Mouse (Mus musculus): Measurements from ENCODE around the gene Copz2. TPM values are rescaled to one million over a fixed set of nuclear protein-coding genes. Genes with fewer than 3 reads are reported as not detected.
"Not testable (repeated sequence)": the region's sequence is repeated elsewhere in the genome, so short reads cannot be mapped to it uniquely, and the experiment has no call there.

Copz2 gene
- polyA plus RNA-seq, 1 experiment from 2014 or later = 10.4 TPM

DNA sequence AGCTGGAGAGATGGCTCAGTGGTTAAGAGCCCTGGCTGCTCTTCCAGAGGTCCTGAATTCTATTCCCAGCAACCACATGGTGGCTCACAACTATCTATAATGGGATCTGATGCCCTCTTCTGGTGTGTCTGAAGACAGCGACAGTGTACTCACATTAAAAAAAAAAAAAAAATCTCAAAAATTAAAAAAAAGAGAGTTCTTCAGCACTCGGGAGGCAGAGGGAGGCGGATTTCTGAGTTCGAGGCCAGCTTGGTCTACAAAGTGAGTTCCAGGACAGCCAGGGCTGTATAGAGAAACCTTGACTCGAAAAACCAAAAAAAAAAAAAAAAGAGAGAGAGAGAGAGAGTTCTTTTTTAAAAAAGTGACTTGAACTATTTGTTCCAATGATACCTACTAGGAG is 525 bp upstream of the Copz2 start:
- ATAC-seq; H3K4me1 ChIP-seq (replicated peaks; ENCODE audit: control insufficient read depth, insufficient read depth, low read length); H3K9me3 ChIP-seq (ENCODE audit: control insufficient read depth, low read length); H3K4me3 ChIP-seq (replicated peaks; ENCODE audit: low read length); H3K9ac ChIP-seq (replicated peaks; ENCODE audit: low read depth, low read length); H3K36me3 ChIP-seq (ENCODE audit: control insufficient read depth, insufficient read depth); H3K27ac ChIP-seq (ENCODE audit: low read length): not testable (repeated sequence)
- H3K27me3 ChIP-seq (replicated peaks; ENCODE audit: control insufficient read depth, insufficient read depth, low read length) = peaks cover 12% of the 10 kb centered on the region; the same call in 1 of the 2 replicates
- 72% methylated on average over 5 of the region's 5 CpGs for WGBS
- peak overlapping the region; percentile 61; the same call in 1 of the 2 replicates for H3K4me2 ChIP-seq (ENCODE audit: low read length)

DNA sequence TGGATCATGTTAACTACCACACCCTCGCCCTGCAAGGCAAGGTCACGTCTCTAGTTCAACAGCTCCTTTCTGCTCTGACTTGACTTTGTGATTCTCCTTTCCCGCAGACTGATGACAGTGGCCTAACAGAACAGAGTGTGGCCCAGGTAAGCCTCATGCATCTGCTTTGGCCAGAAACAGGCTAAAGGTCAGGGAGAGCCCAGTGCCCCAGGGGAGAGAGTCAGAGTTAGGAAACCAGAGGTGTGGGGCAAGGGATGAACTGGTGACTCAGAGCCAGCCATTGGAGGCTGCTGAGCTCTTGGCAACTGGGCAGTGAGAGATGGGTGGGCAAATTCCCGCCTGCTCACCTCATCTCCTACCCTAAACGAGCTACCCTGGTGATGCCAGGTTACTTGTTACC is 7.8 kb downstream of the Copz2 start:
- no peak for ATAC-seq
- H3K4me2 ChIP-seq (ENCODE audit: low read length) = no peak overlapping the region
- 80% methylated on average over 5 of the region's 5 CpGs for WGBS

DNA sequence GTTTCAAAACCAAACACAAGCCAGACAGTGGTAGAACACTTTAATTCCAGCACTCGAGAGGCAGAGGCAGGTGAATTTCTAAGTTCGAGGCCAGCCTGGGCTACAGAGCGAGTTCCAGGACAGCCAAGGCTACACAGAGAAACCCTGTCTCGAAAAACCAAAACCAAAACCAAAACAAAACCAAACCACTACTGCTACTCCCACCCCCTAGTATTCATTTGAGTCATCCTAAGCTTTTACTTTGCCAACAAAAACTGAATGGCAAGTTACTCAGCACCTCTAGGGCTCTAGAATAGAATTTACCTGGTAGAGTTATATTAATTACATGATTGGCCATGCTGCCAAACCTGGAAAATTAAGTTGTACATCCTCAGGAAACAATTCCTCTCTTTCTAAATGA is 10.0 kb downstream of the Copz2 start:
- no peaks in the 10 kb centered on the region for H3K27me3 ChIP-seq (replicated peaks; ENCODE audit: control insufficient read depth, insufficient read depth, low read length)
- H3K4me3 ChIP-seq (replicated peaks; ENCODE audit: low read length) = no peak overlapping the region
- 91% methylated on average over 4 of the region's 4 CpGs for WGBS
- H3K9ac ChIP-seq (replicated peaks; ENCODE audit: low read depth, low read length) = no peak overlapping the region
- no peak for ATAC-seq
- no peak overlapping the region for H3K27ac ChIP-seq (ENCODE audit: low read length)
- H3K4me2 ChIP-seq (ENCODE audit: low read length) = no peak overlapping the region
- peaks cover 36% of the 10 kb centered on the region for H3K4me1 ChIP-seq (replicated peaks; ENCODE audit: control insufficient read depth, insufficient read depth, low read length)
- H3K36me3 ChIP-seq (ENCODE audit: control insufficient read depth, insufficient read depth) = no peaks in the 10 kb centered on the region
- no peaks in the 10 kb centered on the region for H3K9me3 ChIP-seq (ENCODE audit: control insufficient read depth, low read length)

More for the DNA sequence above, 7.8 kb downstream of the Copz2 start:
- Histone ChIP-seq H3K27ac (ENCODE audit: low read length) (no peak overlapping the region), H3K27me3 (replicated peaks; ENCODE audit: control insufficient read depth, insufficient read depth, low read length) (no peaks in the 10 kb centered on the region), H3K4me3 (replicated peaks; ENCODE audit: low read length) (no peak overlapping the region), H3K9ac (replicated peaks; ENCODE audit: low read depth, low read length) (no peak overlapping the region), H3K36me3 (ENCODE audit: control insufficient read depth, insufficient read depth) (no peaks in the 10 kb centered on the region), H3K9me3 (ENCODE audit: control insufficient read depth, low read length) (no peaks in the 10 kb centered on the region), H3K4me1 (replicated peaks; ENCODE audit: control insufficient read depth, insufficient read depth, low read length) (peaks cover 18% of the 10 kb centered on the region)

DNA sequence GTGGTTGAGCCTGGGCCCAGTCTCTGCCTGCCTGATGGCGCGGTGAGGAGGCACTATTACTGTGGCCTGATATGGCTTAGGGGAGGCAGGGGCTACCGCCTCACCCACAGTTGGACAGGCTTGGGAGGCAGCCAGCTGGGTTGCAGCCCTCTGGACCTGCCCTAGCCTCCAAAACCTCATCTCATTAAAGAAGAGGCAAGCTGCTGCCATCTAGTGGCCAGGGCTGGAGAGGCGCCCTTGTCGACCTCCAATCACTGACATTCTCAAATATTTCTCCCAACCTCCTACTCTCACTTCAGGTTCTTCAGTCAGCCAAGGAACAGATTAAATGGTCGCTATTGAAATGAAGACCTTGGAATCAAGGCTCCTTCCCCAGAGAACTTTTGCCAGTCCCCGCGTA is 10.9 kb downstream of the Copz2 start:
- no peaks in the 10 kb centered on the region for H3K36me3 ChIP-seq (ENCODE audit: control insufficient read depth, insufficient read depth)
- ATAC-seq = no peak
- H3K27me3 ChIP-seq (replicated peaks; ENCODE audit: control insufficient read depth, insufficient read depth, low read length) = no peaks in the 10 kb centered on the region
- H3K9ac ChIP-seq (replicated peaks; ENCODE audit: low read depth, low read length) = no peak overlapping the region
- no peak overlapping the region for H3K4me2 ChIP-seq (ENCODE audit: low read length)
- 7% methylated on average over 8 of the region's 8 CpGs for WGBS
- H3K27ac ChIP-seq (ENCODE audit: low read length) = no peak overlapping the region
- H3K4me3 ChIP-seq (replicated peaks; ENCODE audit: low read length) = no peak overlapping the region
- peaks cover 36% of the 10 kb centered on the region for H3K4me1 ChIP-seq (replicated peaks; ENCODE audit: control insufficient read depth, insufficient read depth, low read length)
- H3K9me3 ChIP-seq (ENCODE audit: control insufficient read depth, low read length) = no peaks in the 10 kb centered on the region

DNA sequence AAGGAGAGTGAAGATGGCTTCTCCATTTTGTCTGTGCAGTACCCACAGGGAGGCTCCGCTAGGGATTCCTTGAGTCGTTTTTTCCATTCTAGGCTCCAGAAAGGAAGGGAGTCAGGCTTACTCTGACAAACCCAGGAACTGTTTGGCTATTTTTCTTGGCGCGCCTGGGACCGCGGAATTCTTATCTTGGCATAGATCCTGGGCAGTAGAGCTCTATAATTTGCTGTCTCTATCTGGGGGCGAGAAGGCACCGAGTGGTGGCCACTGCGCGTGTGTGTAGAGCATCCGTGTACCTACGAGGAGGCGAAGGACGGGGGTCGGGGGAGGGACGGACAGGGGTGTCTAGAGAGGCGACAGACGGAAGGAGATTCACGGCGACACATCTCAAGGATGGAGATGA is 11.8 kb downstream of the Copz2 start:
- ATAC-seq = no peak
- WGBS = 1% methylated on average over 19 of the region's 20 CpGs
- Histone ChIP-seq H3K27ac (ENCODE audit: low read length) (no peak overlapping the region), H3K4me3 (replicated peaks; ENCODE audit: low read length) (peak overlapping the region; percentile 54), H3K9me3 (ENCODE audit: control insufficient read depth, low read length) (no peaks in the 10 kb centered on the region), H3K4me2 (ENCODE audit: low read length) (peak overlapping the region; percentile 95), H3K4me1 (replicated peaks; ENCODE audit: control insufficient read depth, insufficient read depth, low read length) (peaks cover 36% of the 10 kb centered on the region), H3K9ac (replicated peaks; ENCODE audit: low read depth, low read length) (peak overlapping the region; percentile 54), H3K27me3 (replicated peaks; ENCODE audit: control insufficient read depth, insufficient read depth, low read length) (no peaks in the 10 kb centered on the region), H3K36me3 (ENCODE audit: control insufficient read depth, insufficient read depth) (no peaks in the 10 kb centered on the region)

DNA sequence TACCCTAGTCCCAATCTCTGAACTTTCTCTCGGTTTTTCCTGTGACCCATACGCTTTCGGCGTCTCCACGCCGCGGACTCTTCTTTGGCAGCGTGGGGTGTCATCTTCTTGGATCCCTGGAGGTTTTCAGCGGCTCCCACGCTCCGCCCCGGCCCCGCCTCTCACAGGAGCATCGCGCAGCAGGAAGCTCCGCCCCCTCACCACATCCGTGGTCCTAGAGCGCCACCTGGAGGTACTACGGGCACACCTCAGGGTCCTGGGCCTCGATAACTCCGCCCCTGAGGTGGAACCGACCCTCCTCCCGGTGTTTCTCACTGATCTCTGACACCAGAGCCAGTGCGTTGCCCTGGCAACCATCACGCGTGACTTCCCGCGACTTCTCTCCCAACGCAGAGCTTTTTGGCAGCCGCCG is 12.2 kb downstream of the Copz2 start:
- peak; percentile 92 for ATAC-seq
- Histone ChIP-seq H3K4me3 (replicated peaks; ENCODE audit: low read length) (peak overlapping the region; percentile 54), H3K36me3 (ENCODE audit: control insufficient read depth, insufficient read depth) (no peaks in the 10 kb centered on the region), H3K27me3 (replicated peaks; ENCODE audit: control insufficient read depth, insufficient read depth, low read length) (no peaks in the 10 kb centered on the region), H3K9me3 (ENCODE audit: control insufficient read depth, low read length) (no peaks in the 10 kb centered on the region), H3K4me2 (ENCODE audit: low read length) (peak overlapping the region; percentile 95), H3K27ac (ENCODE audit: low read length) (no peak overlapping the region), H3K4me1 (replicated peaks; ENCODE audit: control insufficient read depth, insufficient read depth, low read length) (peaks cover 36% of the 10 kb centered on the region), H3K9ac (replicated peaks; ENCODE audit: low read depth, low read length) (peak overlapping the region; percentile 54)
- WGBS = under 1% methylated on average over 31 of the region's 31 CpGs

GRCm38 (mm10) chr11:96862534-96862933 is 12.9 kb downstream of the Copz2 start:
- no peak overlapping the region for H3K4me3 ChIP-seq (replicated peaks; ENCODE audit: low read length)
- H3K9me3 ChIP-seq (ENCODE audit: control insufficient read depth, low read length) = no peaks in the 10 kb centered on the region
- no peak overlapping the region for H3K27ac ChIP-seq (ENCODE audit: low read length)
- no peaks in the 10 kb centered on the region for H3K36me3 ChIP-seq (ENCODE audit: control insufficient read depth, insufficient read depth)
- peaks cover 38% of the 10 kb centered on the region for H3K4me1 ChIP-seq (replicated peaks; ENCODE audit: control insufficient read depth, insufficient read depth, low read length)
- peak overlapping the region; percentile 95 for H3K4me2 ChIP-seq (ENCODE audit: low read length)
- H3K9ac ChIP-seq (replicated peaks; ENCODE audit: low read depth, low read length) = no peak overlapping the region
- 53% methylated on average over 12 of the region's 12 CpGs for WGBS
- ATAC-seq = no peak
- H3K27me3 ChIP-seq (replicated peaks; ENCODE audit: control insufficient read depth, insufficient read depth, low read length) = no peaks in the 10 kb centered on the region

DNA sequence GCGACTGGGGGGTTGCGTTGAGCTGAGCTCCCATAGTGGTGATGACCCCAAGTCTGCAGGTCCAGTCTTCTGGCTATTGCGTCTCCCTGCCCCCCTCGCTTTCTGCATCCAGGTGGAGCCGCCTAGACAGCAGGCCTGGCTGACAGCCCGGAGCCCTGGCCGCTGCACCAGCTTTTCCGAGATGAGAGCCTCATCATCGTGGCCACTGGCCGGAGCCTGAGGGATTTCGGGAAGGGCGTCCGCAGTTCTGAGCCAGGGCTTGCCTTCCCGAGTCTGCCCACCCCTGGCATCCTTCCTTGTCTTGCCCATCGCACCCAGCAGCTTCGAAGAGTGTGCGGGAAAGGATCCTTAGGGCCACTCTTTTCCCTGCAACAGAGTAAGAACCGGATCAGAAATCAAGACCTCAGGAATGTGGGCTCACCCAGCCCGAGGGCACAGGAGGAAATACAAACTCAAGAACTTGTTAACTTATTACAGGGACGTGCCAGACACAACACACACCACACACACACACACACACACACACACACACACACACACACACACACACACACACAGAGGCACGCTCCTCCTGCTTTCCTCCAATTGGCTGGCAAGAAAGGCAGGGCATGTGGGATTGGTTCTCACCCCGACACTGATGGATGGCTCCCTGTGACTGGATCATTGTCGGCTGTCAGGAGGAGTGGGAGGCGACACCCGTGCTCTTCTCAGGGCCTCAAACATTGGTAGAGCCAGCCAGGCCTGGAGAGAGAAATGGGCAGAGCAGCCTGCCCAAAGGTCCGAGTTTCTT is 13.7 kb downstream of the Copz2 start:
- H3K4me2 ChIP-seq (ENCODE audit: low read length) = peak overlapping the region; percentile 46
- peak overlapping the region; percentile 41; the same call in 1 of the 2 replicates for H3K9ac ChIP-seq (replicated peaks; ENCODE audit: low read depth, low read length)
- H3K27ac ChIP-seq (ENCODE audit: low read length) = no peak overlapping the region
- H3K4me3 ChIP-seq (replicated peaks; ENCODE audit: low read length) = peak overlapping the region; percentile 17
- H3K27me3 ChIP-seq (replicated peaks; ENCODE audit: control insufficient read depth, insufficient read depth, low read length) = no peaks in the 10 kb centered on the region
- WGBS = 11% methylated on average over 26 of the region's 26 CpGs
- peaks cover 38% of the 10 kb centered on the region for H3K4me1 ChIP-seq (replicated peaks; ENCODE audit: control insufficient read depth, insufficient read depth, low read length)
- H3K36me3 ChIP-seq (ENCODE audit: control insufficient read depth, insufficient read depth) = no peaks in the 10 kb centered on the region
- peak; percentile 34; the same call in 1 of the 2 replicates for ATAC-seq
- no peaks in the 10 kb centered on the region for H3K9me3 ChIP-seq (ENCODE audit: control insufficient read depth, low read length)

DNA sequence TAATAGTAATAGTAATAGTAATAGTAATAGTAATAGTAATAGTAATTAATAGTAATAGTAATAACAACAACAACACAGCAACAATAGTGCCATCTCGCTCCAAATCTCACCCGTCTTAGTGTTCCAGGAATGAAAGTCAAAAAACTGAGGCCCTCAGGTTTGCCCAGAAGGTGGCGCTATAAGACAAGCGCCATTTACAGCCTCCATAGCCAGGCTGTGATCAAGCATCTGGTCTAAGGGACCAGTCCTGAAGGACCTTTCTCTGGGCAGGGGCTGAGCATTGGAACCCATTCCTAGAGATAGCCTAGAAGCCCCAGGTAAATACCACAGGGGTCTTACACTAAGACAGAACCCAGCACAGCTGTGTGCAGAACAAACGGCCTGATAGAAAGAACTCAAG is 17.5 kb downstream of the Copz2 start:
- H3K4me3 ChIP-seq (replicated peaks; ENCODE audit: low read length) = no peak overlapping the region
- no peak overlapping the region for H3K9ac ChIP-seq (replicated peaks; ENCODE audit: low read depth, low read length)
- peaks cover 23% of the 10 kb centered on the region for H3K4me1 ChIP-seq (replicated peaks; ENCODE audit: control insufficient read depth, insufficient read depth, low read length)
- H3K4me2 ChIP-seq (ENCODE audit: low read length) = no peak overlapping the region
- 8% methylated on average over 5 of the region's 5 CpGs for WGBS
- no peak overlapping the region for H3K27ac ChIP-seq (ENCODE audit: low read length)
- peak; percentile 66 for ATAC-seq
- no peaks in the 10 kb centered on the region for H3K9me3 ChIP-seq (ENCODE audit: control insufficient read depth, low read length)
- no peaks in the 10 kb centered on the region for H3K36me3 ChIP-seq (ENCODE audit: control insufficient read depth, insufficient read depth)
- no peaks in the 10 kb centered on the region for H3K27me3 ChIP-seq (replicated peaks; ENCODE audit: control insufficient read depth, insufficient read depth, low read length)

Measured in forebrain, embryonic 16.5 days (tissue).